Mouse (Mus musculus): Measurements from ENCODE around the gene Rab7b.

The Rab7b gene

GRCm38 (mm10) chr1:131759667-131760427, 71.4 kb downstream of the Rab7b start:
- in situ Hi-C loops (cut with MboI; ENCODE audit: unreplicated experiment in 2 of 2) = loop anchor here (5.0 to 25.0 kb wide), 3 partner anchors 45 to 473 kb away; partner anchors contain the start of gene Ikbke (in 1 of the 2)

- in situ Hi-C loops (cut with MboI; ENCODE audit: unreplicated experiment in 2 of 2) = loop anchor here (5.0 to 25.0 kb wide), 3 partner anchors 46 to 473 kb away; partner anchors contain the start of gene Ikbke (in 1 of the 2)
Measured at GRCm38 (mm10) chr1:131760428-131760820, 71.9 kb downstream of the Rab7b start.

GRCm38 (mm10) chr1:131761079-131761831, 72.8 kb downstream of the Rab7b start:
- in situ Hi-C loops (cut with MboI; ENCODE audit: unreplicated experiment in 2 of 2) = loop anchor here (5.0 to 25.0 kb wide), 3 partner anchors 46 to 474 kb away; partner anchors contain the start of gene Ikbke (in 1 of the 2)

GRCm38 (mm10) chr1:131763683-131764082, 75.2 kb downstream of the Rab7b start:
- in situ Hi-C loops (cut with MboI; ENCODE audit: unreplicated experiment in 2 of 2) = loop anchor here (5.0 to 25.0 kb wide), 3 partner anchors 49 to 476 kb away; partner anchors contain the start of gene Ikbke (in 1 of the 2)

- in situ Hi-C loops (cut with MboI; ENCODE audit: unreplicated experiment in 2 of 2) = loop anchor here (5.0 to 25.0 kb wide), 4 partner anchors 50 to 477 kb away; partner anchors contain the start of gene Ikbke (in 1 of the 2)
Measured at GRCm38 (mm10) chr1:131764581-131765338, 76.3 kb downstream of the Rab7b start.

All from v-Abl transformed pro-B cells (cell line).